Mouse (Mus musculus): ENCODE measurements around the gene H2-T23. TPM values are rescaled to one million over a fixed set of nuclear protein-coding genes. Genes with fewer than 3 reads are reported as not detected.

Gene H2-T23
- polyA plus RNA-seq, 1 experiment from 2014 or later: 5.5 TPM

DNA sequence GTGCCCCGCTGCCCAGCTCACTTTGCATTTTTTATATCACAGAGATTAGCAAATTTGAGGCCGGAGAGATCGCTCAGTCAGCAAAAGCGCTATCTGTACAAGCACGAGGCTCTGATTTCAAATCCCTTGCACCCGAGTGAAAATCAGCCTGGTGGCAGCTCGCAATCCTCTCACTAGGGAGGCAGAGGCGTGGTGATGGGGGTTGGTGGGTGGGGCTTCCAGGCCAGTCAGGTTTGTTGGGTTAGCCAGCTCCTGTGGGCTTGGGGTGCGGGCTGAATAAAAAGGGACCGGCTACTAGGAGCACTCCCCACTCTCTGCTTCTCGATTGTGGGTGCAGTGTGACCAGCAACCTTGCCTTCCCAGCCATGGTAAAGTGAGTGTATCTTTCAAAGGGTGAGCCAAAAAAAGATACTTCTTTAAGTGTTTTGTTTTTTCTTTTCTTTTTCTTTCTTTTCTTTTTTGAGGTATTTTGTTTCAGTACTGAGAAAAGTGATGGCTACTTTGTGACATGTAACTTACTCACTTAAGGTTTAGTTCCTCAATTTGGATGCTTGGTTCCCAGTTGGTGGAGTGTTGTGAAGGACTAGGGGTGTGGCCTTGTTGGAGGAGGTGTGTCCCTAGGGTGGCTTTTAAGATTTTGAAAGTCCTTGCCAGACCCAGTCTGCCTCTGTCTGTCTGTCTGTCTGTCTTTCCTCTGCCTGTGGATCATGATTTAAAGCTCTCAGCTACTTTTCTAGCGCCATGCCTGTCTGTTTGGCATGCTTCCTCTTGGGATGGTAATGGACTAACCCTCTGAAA lies 34.7 kb downstream of the H2-T23 start:
- no peak overlapping the region for H3K4me3 ChIP-seq
- H3K4me2 ChIP-seq: 0 out of 2 replicates have a peak overlapping the region, but pooled peaks have one; percentile 6
- no peak overlapping the region for H3K27ac ChIP-seq
- peak overlapping the region; percentile 20; the same call in 1 of the 2 replicates for H3K9ac ChIP-seq
- H3K4me1 ChIP-seq: peaks cover 28% of the 10 kb centered on the region
- H3K9me3 ChIP-seq: no peaks in the 10 kb centered on the region
- H3K36me3 ChIP-seq (replicated peaks): no peaks in the 10 kb centered on the region
- WGBS: 48% methylated on average over 12 of the region's 12 CpGs
- no peaks in the 10 kb centered on the region for H3K27me3 ChIP-seq (replicated peaks)
- ATAC-seq (replicated peaks): no peak

DNA sequence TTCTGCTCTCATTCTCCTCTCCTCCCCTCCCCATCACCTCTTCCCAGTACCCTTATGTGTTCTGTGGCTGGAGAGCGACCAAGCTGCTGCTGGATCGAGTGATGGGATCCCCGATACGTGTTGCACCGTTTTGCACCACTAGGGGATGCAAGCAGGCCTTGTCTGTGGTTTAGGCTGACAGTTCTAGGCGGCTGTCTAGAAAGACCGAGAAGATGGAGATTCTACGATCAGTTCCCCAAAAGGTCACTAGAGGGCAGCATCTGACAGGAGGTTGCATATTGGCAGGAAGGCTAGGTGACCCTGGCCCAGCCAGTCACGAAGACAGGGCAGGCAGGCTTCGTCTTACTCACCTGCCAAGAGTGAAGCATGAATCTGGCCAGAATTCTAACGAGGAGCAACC lies 35.7 kb downstream of the H2-T23 start:
- no peaks in the 10 kb centered on the region for H3K9me3 ChIP-seq
- H3K9ac ChIP-seq: no peak overlapping the region
- peak; percentile 56 for ATAC-seq (replicated peaks)
- H3K4me1 ChIP-seq: peaks cover 28% of the 10 kb centered on the region
- no peak overlapping the region for H3K4me3 ChIP-seq
- 2% methylated on average over 11 of the region's 11 CpGs for WGBS
- H3K4me2 ChIP-seq: peak overlapping the region; percentile 19; the same call in 1 of the 2 replicates
- H3K27ac ChIP-seq: no peak overlapping the region
- no peaks in the 10 kb centered on the region for H3K36me3 ChIP-seq (replicated peaks)
- no peaks in the 10 kb centered on the region for H3K27me3 ChIP-seq (replicated peaks)

DNA sequence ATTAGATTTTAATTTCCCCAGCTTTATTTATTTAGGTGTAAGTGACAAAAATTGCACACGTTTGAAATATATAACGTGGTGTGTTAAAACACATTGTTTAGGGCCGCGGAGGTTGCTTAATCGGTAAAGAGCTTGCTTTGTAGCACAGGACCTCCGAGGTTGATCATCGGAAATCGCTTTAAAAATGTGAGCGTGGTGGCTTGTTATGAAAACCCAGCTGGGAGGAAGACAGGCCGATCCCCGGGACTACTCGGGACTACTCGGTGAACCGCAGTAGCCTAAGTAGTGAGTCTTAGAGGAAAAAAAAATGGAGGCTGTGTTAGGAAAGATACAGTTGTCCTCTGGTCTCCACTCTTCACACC lies 37.8 kb downstream of the H2-T23 start:
- peak overlapping the region; percentile 55 for H3K4me3 ChIP-seq
- peak overlapping the region; percentile 54 for H3K9ac ChIP-seq
- 5% methylated on average over 14 of the region's 14 CpGs for WGBS
- 0 out of 2 replicates have a peak, but pooled peaks cover under 1% of the 10 kb centered on the region for H3K36me3 ChIP-seq (replicated peaks)
- peaks cover 28% of the 10 kb centered on the region for H3K4me1 ChIP-seq
- ATAC-seq (replicated peaks): no peak
- peak overlapping the region; percentile 51 for H3K27ac ChIP-seq
- H3K27me3 ChIP-seq (replicated peaks): no peaks in the 10 kb centered on the region
- peak overlapping the region; percentile 75 for H3K4me2 ChIP-seq
- H3K9me3 ChIP-seq: no peaks in the 10 kb centered on the region

- peak overlapping the region; percentile 54 for H3K9ac ChIP-seq
- 3% methylated on average over 31 of the region's 31 CpGs for WGBS
- ATAC-seq (replicated peaks): peak; percentile 84
- H3K9me3 ChIP-seq: no peaks in the 10 kb centered on the region
- H3K36me3 ChIP-seq (replicated peaks): peaks cover 6% of the 10 kb centered on the region; the same call in 1 of the 2 replicates
- H3K4me1 ChIP-seq: peaks cover 28% of the 10 kb centered on the region
- peak overlapping the region; percentile 75 for H3K4me2 ChIP-seq
- H3K27me3 ChIP-seq (replicated peaks): no peaks in the 10 kb centered on the region
- peak overlapping the region; percentile 51 for H3K27ac ChIP-seq
- H3K4me3 ChIP-seq: peak overlapping the region; percentile 55
Measured at GRCm38 (mm10) chr17:35994175-35994878, 38.3 kb downstream of the H2-T23 start.

DNA sequence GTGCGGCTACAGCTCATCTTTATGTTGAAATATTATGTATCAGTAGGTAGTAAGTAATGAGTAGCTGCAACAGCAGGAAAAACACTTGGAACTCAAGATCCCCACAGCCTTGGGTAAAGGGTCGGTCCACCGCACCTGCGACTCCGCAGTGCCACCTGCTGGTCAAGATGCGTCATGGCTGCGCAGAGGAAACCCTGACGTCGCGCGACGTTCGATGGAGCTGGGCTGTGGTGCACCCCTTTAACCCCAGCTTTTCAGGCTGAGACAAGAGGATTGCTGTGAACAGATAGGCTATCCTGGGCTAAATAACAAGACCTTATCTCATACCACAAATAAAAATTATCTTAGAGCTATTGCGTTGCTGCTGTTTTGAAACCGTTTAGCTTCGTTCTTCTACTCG lies 39.0 kb downstream of the H2-T23 start:
- peak; percentile 73 for ATAC-seq (replicated peaks)
- Histone ChIP-seq H3K36me3 (replicated peaks) (peaks cover 11% of the 10 kb centered on the region), H3K4me1 (peaks cover 28% of the 10 kb centered on the region), H3K9me3 (no peaks in the 10 kb centered on the region), H3K9ac (no peak overlapping the region), H3K4me2 (peak overlapping the region; percentile 75), H3K4me3 (peak overlapping the region; percentile 55), H3K27ac (peak overlapping the region; percentile 57), H3K27me3 (replicated peaks) (no peaks in the 10 kb centered on the region)
- WGBS: 7% methylated on average over 17 of the region's 17 CpGs

- Histone ChIP-seq H3K4me2 (no peak overlapping the region), H3K27ac (no peak overlapping the region), H3K9ac (no peak overlapping the region), H3K4me3 (no peak overlapping the region), H3K27me3 (replicated peaks) (no peaks in the 10 kb centered on the region), H3K9me3 (no peaks in the 10 kb centered on the region), H3K4me1 (peaks cover 16% of the 10 kb centered on the region), H3K36me3 (replicated peaks) (peaks cover 25% of the 10 kb centered on the region)
- ATAC-seq (replicated peaks): no peak
- 54% methylated on average over 10 of the region's 10 CpGs for WGBS
Measured at GRCm38 (mm10) chr17:35991781-35992180, 40.9 kb downstream of the H2-T23 start.

GRCm38 (mm10) chr17:35981776-35982175 lies 50.9 kb downstream of the H2-T23 start:
- H3K9ac ChIP-seq: no peak overlapping the region

GRCm38 (mm10) chr17:35980363-35980754 lies 52.3 kb downstream of the H2-T23 start:
- peak; percentile 25 for ATAC-seq (replicated peaks)
- Histone ChIP-seq H3K4me3 (peak overlapping the region; percentile 80), H3K27ac (peak overlapping the region; percentile 98), H3K9me3 (no peaks in the 10 kb centered on the region), H3K4me2 (peak overlapping the region; percentile 94), H3K36me3 (replicated peaks) (peaks cover 9% of the 10 kb centered on the region), H3K9ac (peak overlapping the region; percentile 79), H3K27me3 (replicated peaks) (no peaks in the 10 kb centered on the region), H3K4me1 (peaks cover 23% of the 10 kb centered on the region)
- WGBS: 0% methylated on average over 29 of the region's 29 CpGs

More at GRCm38 (mm10) chr17:35981776-35982175, 50.9 kb downstream of the H2-T23 start:
- Histone ChIP-seq H3K27me3 (replicated peaks) (no peaks in the 10 kb centered on the region), H3K27ac (no peak overlapping the region), H3K4me2 (no peak overlapping the region), H3K4me3 (no peak overlapping the region), H3K4me1 (peaks cover 23% of the 10 kb centered on the region), H3K9me3 (no peaks in the 10 kb centered on the region), H3K36me3 (replicated peaks) (peaks cover 11% of the 10 kb centered on the region)
- WGBS: 95% methylated on average over 9 of the region's 9 CpGs
- ATAC-seq (replicated peaks): no peak

Other genes with a start within 250 kb of the H2-T23 start
- 9.7 and 9.9 TPM in 2 replicates for gene Ier3, start 211.2 kb downstream of the H2-T23 start, polyA plus RNA-seq (2015; fragmentation: Nextera tagmentation; extraction: Ambion mirVana)
- gene Flot1, start 209.6 kb downstream of the H2-T23 start, polyA plus RNA-seq (2015; fragmentation: Nextera tagmentation; extraction: Ambion mirVana): 86.8 and 98.0 TPM in 2 replicates
- gene Tubb5, start 194.5 kb downstream of the H2-T23 start, polyA plus RNA-seq (2015; fragmentation: Nextera tagmentation; extraction: Ambion mirVana): 1,854 and 1,858 TPM in 2 replicates
- 9.0 and 10.7 TPM in 2 replicates for gene Mdc1, start 191.3 kb downstream of the H2-T23 start, polyA plus RNA-seq (2015; fragmentation: Nextera tagmentation; extraction: Ambion mirVana)
- gene Nrm, start 171.5 kb downstream of the H2-T23 start, polyA plus RNA-seq (2015; fragmentation: Nextera tagmentation; extraction: Ambion mirVana): 18.6 and 18.9 TPM in 2 replicates
- gene Ppp1r18, start 167.3 kb downstream of the H2-T23 start, polyA plus RNA-seq (2015; fragmentation: Nextera tagmentation; extraction: Ambion mirVana): 20.3 and 23.3 TPM in 2 replicates
- 36.3 and 40.4 TPM in 2 replicates for gene Dhx16, start 153.0 kb downstream of the H2-T23 start, polyA plus RNA-seq (2015; fragmentation: Nextera tagmentation; extraction: Ambion mirVana)
- gene 2310061I04Rik, start 135.4 kb downstream of the H2-T23 start, polyA plus RNA-seq (2015; fragmentation: Nextera tagmentation; extraction: Ambion mirVana): 68.2 and 72.8 TPM in 2 replicates
- 482 and 507 TPM in 2 replicates for gene Atat1, start 122.8 kb downstream of the H2-T23 start, polyA plus RNA-seq (2015; fragmentation: Nextera tagmentation; extraction: Ambion mirVana)
- gene Mrps18b, start 116.5 kb downstream of the H2-T23 start, polyA plus RNA-seq (2015; fragmentation: Nextera tagmentation; extraction: Ambion mirVana): 49.3 and 54.2 TPM in 2 replicates
- 47.1 and 47.8 TPM in 2 replicates for gene Ppp1r10, start 116.4 kb downstream of the H2-T23 start, polyA plus RNA-seq (2015; fragmentation: Nextera tagmentation; extraction: Ambion mirVana)
- gene Abcf1, start 63.1 kb downstream of the H2-T23 start, polyA plus RNA-seq (2015; fragmentation: Nextera tagmentation; extraction: Ambion mirVana): 89.3 and 92.1 TPM in 2 replicates
- 62.6 and 64.8 TPM in 2 replicates for gene Gnl1, start 53.0 kb downstream of the H2-T23 start, polyA plus RNA-seq (2015; fragmentation: Nextera tagmentation; extraction: Ambion mirVana)
- gene Prr3, start 52.6 kb downstream of the H2-T23 start, polyA plus RNA-seq (2015; fragmentation: Nextera tagmentation; extraction: Ambion mirVana): 99.3 and 102 TPM in 2 replicates
- 8.4 and 10.0 TPM in 2 replicates for gene H2-T24, start 12.3 kb downstream of the H2-T23 start, polyA plus RNA-seq (2015; fragmentation: Nextera tagmentation; extraction: Ambion mirVana)
- gene H2-T22, start 9.9 kb upstream of the H2-T23 start, polyA plus RNA-seq (2015; fragmentation: Nextera tagmentation; extraction: Ambion mirVana): 6.0 and 7.2 TPM in 2 replicates
- gene Gm6034, start 10.1 kb upstream of the H2-T23 start, polyA plus RNA-seq (2015; fragmentation: Nextera tagmentation; extraction: Ambion mirVana): not detected in 2 replicates
- gene Gm11127, start 25.5 kb upstream of the H2-T23 start, polyA plus RNA-seq (2015; fragmentation: Nextera tagmentation; extraction: Ambion mirVana): not detected in 2 replicates
- gene Gm19684, start 88.8 kb upstream of the H2-T23 start, polyA plus RNA-seq (2015; fragmentation: Nextera tagmentation; extraction: Ambion mirVana): not detected in 2 replicates
- not detected in 2 replicates for gene Gm7030, start 96.6 kb upstream of the H2-T23 start, polyA plus RNA-seq (2015; fragmentation: Nextera tagmentation; extraction: Ambion mirVana)
- not detected in 2 replicates for gene Gm8909, start 135.7 kb upstream of the H2-T23 start, polyA plus RNA-seq (2015; fragmentation: Nextera tagmentation; extraction: Ambion mirVana)
- gene H2-T3, start 157.4 kb upstream of the H2-T23 start, polyA plus RNA-seq (2015; fragmentation: Nextera tagmentation; extraction: Ambion mirVana): 0.14 TPM in 1 of 2 replicates, not detected in the other
- 124 and 138 TPM in 2 replicates for gene Rpp21, start 225.2 kb upstream of the H2-T23 start, polyA plus RNA-seq (2015; fragmentation: Nextera tagmentation; extraction: Ambion mirVana)
- 29.0 and 31.2 TPM in 2 replicates for gene Trim39, start 239.4 kb upstream of the H2-T23 start, polyA plus RNA-seq (2015; fragmentation: Nextera tagmentation; extraction: Ambion mirVana)